Mouse (Mus musculus) liver, postnatal 0 days (tissue): ENCODE data around the gene Rnf213.

Experiments used
- CTCF ChIP-seq: sonication (generic); IDR thresholded peaks from 2 replicates; pipeline ENCODE4 v1.5.1; 2016; ENCODE audit warnings: antibody characterized with exemption, low read depth
- EP300 ChIP-seq: IDR thresholded peaks from 2 replicates; pipeline ENCODE4 v1.6.1; 2016; ENCODE audit warnings: antibody characterized with exemption, low read depth, mild to moderate bottlenecking

GRCm38 (mm10) chr11:119514967-119515636 lies 122.2 kb downstream of the Rnf213 start:
- TF ChIP-seq CTCF (no peak), EP300 (no peak)
